Mouse (Mus musculus) lung, postnatal 14 days (tissue): ENCODE measurements around the gene Pgam2.

Experiments used
- DNase-seq: peaks from one replicate; pipeline ENCODE4 v3.0.0; 2021

The Pgam2 gene

DNA sequence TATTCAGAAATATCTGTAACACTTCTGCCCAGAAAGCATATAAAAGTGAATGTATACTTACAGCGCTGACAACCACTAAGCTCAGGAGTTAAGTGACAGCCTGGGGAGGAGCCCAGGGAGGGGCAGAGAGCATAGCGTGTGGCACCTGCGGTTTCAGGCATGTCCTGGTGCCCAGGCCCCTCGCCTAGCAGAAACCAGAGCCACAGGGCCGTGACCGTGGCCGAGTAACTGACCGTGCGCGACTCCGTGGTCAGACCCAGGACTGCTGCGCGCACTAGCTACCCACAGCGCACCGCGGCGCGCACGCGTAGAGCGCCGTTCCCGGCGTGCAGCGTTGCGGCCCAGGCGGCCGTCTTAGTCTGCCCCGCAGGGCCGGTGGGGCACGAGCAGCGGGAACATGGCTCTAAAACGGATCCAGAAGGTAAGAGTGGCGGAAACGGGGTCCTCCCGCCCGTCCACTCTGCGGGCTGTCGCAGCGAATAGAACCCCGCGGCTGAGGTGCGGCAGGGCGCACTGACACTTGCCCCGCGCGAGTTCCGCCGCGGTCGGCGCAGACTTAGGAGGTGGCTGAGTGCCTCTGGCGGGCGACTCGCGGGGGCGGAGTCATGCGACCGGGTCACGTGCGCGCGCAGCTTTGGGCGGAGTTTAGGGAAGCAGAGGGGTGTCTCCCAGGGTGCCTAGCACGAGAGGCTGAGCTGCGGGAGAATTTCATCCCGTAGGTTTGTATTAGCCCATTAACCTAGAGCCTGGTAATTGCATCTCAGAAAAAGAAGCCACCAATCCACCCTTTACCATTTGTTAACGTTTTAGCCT lies 41.5 kb downstream of the Pgam2 start, which contains the start of gene Urgcp:
Gene Urgcp (minus strand): TSS at position 557 of the 813 bp plus-strand sequence.
- peak; percentile 96 for DNase-seq

DNA sequence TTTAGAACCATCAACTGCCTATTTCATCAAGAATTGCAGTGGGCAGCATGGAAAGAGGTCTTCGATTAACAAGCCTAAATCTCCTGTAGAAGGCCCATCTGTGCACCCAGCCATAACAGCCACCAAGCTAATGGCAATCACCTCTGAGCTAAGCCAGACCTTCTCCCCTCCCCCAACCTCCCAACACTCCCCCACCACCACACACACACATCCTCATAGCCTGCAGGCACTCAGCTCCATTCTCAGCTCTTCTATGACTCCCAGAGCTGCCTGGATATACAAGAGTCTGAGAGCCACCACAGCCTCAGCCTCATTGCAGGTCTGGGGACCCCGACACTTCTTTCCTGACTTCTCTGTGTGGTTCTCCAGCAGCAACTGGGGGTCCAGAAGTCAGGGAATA lies 49.8 kb downstream of the Pgam2 start:
- no peak for DNase-seq
